Mouse (Mus musculus) embryonic fibroblast, embryonic 13.5 days (primary cell): ENCODE data around the gene Lmo7.

ENCODE experiments used
- CTCF ChIP-seq: IDR thresholded peaks from 2 replicates; pipeline ENCODE4 v1.5.1; 2011; ENCODE audit warnings: mild to moderate bottlenecking, control low read depth, low read length, moderate library complexity, borderline replicate concordance; ENCODE audit not compliant: insufficient read depth
- POLR2A ChIP-seq: IDR thresholded peaks from 2 replicates; pipeline ENCODE4 v1.6.1; 2011; ENCODE audit warnings: low read depth, mild to moderate bottlenecking, control low read depth, low read length, moderate library complexity

- TF ChIP-seq CTCF (no peak), POLR2A (no peak)
These were observed 108.6 kb downstream of the Lmo7 start for GRCm38 (mm10) chr14:101838231-101838839.
